Mouse (Mus musculus) testis, adult 2 months (tissue): ENCODE measurements at regions not wholly inside any gene's neighbourhood (a gene's known extent, or its start where the extent isn't known, plus 50 kb on each side); places are given as distances from the start of the nearest gene placed in this dataset.

Experiments
- CTCF ChIP-seq: fragments of 200-500 bp; IDR thresholded peaks from 2 replicates; pipeline ENCODE4 v1.5.1; 2012; ENCODE audit warnings: low read depth, mild to moderate bottlenecking, inconsistent platforms, low read length, moderate library complexity; ENCODE audit not compliant: control insufficient read depth, insufficient read depth, insufficient replicate concordance
- POLR2A ChIP-seq: fragments of 200-500 bp; IDR thresholded peaks from 2 replicates; pipeline ENCODE4 v1.6.1; 2012; ENCODE audit warnings: low read depth, mild to moderate bottlenecking, inconsistent platforms, low read length, moderate library complexity; ENCODE audit not compliant: control insufficient read depth

GRCm38 (mm10) chr6:101992815-101993214 lies 580.1 kb downstream of the Cntn3 start:
- TF ChIP-seq CTCF (no peak), POLR2A (no peak)
